Mouse (Mus musculus) neural tube, embryonic 12.5 days (tissue): ENCODE results near the gene Foxd1. TPM values are rescaled to one million over a fixed set of nuclear protein-coding genes. Genes with fewer than 3 reads are reported as not detected.
A peak's percentile ranks its signal among the peaks of the same experiment; 100 is the strongest.

Experiments used
- ATAC-seq: fragments of 200-750 bp; cut with Nextera tagmentation; 2 replicates; pipeline ENCODE4 v1.8.0; 2017; ENCODE audit warnings: low read depth, mild to moderate bottlenecking, moderate TSS enrichment, moderate library complexity; ENCODE audit not compliant: low FRiP score
- H3K27ac ChIP-seq: fragments of 300-500 bp; sonication (generic); 2 replicates; pipeline ENCODE4 v1.5.1; 2016
- H3K27me3 ChIP-seq: fragments of 300-500 bp; sonication (generic); replicated peaks from 2 replicates; pipeline ENCODE4 v1.6.1; 2016; ENCODE audit warnings: mild to moderate bottlenecking
- H3K36me3 ChIP-seq: fragments of 300-500 bp; sonication (generic); 2 replicates; pipeline ENCODE4 v1.6.1; 2016; ENCODE audit warnings: mild to moderate bottlenecking
- H3K4me1 ChIP-seq: fragments of 300-500 bp; sonication (generic); 2 replicates; pipeline ENCODE4 v1.6.1; 2016
- H3K4me2 ChIP-seq: fragments of 300-500 bp; sonication (generic); replicated peaks from 2 replicates; pipeline ENCODE4 v1.6.1; 2016; ENCODE audit warnings: mild to moderate bottlenecking
- H3K4me3 ChIP-seq: fragments of 300-500 bp; sonication (generic); 2 replicates; pipeline ENCODE4 v1.5.1; 2016
- H3K9ac ChIP-seq: fragments of 300-500 bp; sonication (generic); 2 replicates; pipeline ENCODE4 v1.6.1; 2016; ENCODE audit warnings: mild to moderate bottlenecking
- H3K9me3 ChIP-seq: fragments of 300-500 bp; sonication (generic); 2 replicates; pipeline ENCODE4 v1.6.1; 2016; ENCODE audit warnings: mild to moderate bottlenecking
- WGBS: fragments of 180-500 bp; shearing (Covaris S2); methylation state at CpG from one replicate; pipeline ENCODE4 v1.1.7; 2016; 5-methylcytosine and 5-hydroxymethylcytosine counted together
- polyA plus RNA-seq: library from polyadenylated mRNA; unstranded; fragments of >200 nt; fragmentation: Nextera tagmentation; extraction: Ambion mirVana; gene quantifications from 2 replicates; pipeline ENCODE4 v1.2.1, GENCODE M21; 2016

The Foxd1 gene
- polyA plus RNA-seq, 1 experiment from 2014 or later = 4.9 TPM

DNA sequence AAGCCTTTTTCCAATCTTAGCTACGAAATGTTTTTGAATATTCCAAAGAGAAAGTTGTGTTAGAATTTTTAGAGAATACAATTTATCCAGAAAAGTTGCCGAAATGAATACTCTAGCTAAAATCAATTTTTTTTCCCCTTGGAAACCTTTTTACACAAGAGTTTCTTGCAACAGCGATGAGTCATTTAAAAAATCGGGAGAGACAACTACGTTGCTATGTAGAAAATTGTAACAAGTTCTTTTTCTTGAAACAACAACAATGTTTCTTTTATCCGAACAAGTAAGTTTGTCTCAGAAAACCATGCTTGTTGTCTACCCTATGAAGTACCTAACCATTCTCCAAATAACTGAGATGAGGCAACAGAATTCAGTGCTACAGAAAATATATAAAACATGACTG lies 36.1 kb upstream of the Foxd1 start:
- no peaks in the 10 kb centered on the region for H3K9me3 ChIP-seq
- H3K4me2 ChIP-seq = peak overlapping the region; percentile 73; the same call in 1 of the 2 replicates
- peaks cover 13% of the 10 kb centered on the region for H3K36me3 ChIP-seq
- no peak overlapping the region for H3K9ac ChIP-seq
- H3K27me3 ChIP-seq = no peaks in the 10 kb centered on the region
- no peak overlapping the region for H3K4me3 ChIP-seq
- no peak for ATAC-seq
- H3K27ac ChIP-seq = no peak overlapping the region
- WGBS = 93% methylated on average over 6 of the region's 6 CpGs
- H3K4me1 ChIP-seq = peaks cover 12% of the 10 kb centered on the region

DNA sequence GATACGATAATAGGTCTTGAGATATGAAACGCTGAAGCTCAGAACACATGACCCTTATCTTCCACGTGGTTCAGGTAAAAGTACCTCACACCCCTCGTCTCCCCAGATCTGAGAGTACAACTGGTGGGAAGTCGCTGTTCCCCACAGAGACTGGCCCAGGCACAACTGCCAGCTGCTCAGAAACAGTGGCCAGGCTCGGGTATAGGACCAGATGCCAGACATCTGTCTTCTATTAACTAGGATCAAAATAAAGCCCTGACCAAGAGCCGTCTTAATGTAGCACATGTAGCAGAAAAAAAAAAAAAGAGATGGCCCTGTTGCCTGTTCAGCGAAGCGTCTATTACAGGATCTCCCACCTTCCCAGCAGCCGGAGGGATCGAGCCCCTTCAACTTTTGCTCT lies 29.0 kb upstream of the Foxd1 start:
- 79% methylated on average over 11 of the region's 11 CpGs for WGBS
- Histone ChIP-seq H3K27me3 (no peaks in the 10 kb centered on the region), H3K4me1 (no peaks in the 10 kb centered on the region), H3K36me3 (no peaks in the 10 kb centered on the region; the same call in 1 of the 2 replicates), H3K4me2 (no peak overlapping the region), H3K9ac (no peak overlapping the region), H3K27ac (no peak overlapping the region), H3K9me3 (no peaks in the 10 kb centered on the region), H3K4me3 (no peak overlapping the region)
- no peak for ATAC-seq

DNA sequence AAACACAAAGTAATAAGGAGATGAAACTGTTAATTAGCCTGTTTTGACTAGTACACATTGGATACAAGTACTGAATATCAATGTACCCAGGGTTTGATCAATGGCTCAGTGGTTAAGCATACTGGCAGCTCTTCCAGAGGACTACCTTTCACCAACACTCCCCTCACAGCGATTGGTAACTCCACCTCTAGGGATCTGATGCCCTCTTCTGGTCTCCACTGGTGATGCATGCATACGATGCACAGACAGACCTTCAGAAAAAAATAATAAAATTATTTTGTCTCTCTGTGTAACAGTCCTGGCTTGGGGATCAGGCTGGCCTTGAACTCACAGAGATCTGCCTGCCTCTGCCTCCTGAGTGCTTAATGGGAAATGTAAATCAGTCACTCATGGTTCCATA lies 21.9 kb upstream of the Foxd1 start:
- Histone ChIP-seq H3K4me2 (no peak overlapping the region), H3K36me3 (no peaks in the 10 kb centered on the region), H3K27me3 (no peaks in the 10 kb centered on the region), H3K27ac (no peak overlapping the region), H3K4me1 (no peaks in the 10 kb centered on the region), H3K4me3 (no peak overlapping the region), H3K9me3 (no peaks in the 10 kb centered on the region), H3K9ac (no peak overlapping the region)
- 46% methylated on average over 2 of the region's 2 CpGs for WGBS
- ATAC-seq = no peak

DNA sequence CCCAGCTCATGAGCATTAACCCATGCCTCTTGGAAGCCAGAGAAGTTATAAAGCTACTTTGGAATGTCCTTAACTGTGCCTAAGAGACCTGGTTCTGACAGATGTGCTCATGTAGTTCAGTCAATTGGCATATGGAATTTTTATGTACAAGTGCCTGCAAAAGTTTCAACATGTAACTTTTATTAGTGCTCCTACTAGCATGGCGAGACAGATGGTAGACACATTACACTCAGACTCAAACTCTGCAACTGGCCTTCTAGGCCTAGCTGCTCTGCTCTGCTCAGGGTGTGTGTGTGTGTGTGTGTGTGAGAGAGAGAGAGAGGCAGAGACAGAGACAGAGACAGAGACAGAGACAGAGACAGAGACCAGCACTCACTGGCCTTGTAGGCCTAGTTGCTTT lies 17.8 kb upstream of the Foxd1 start:
- WGBS = 76% methylated on average over 1 of the region's 1 CpGs
- Histone ChIP-seq H3K4me2 (no peak overlapping the region), H3K4me1 (no peaks in the 10 kb centered on the region), H3K4me3 (no peak overlapping the region), H3K27ac (no peak overlapping the region), H3K27me3 (no peaks in the 10 kb centered on the region), H3K9ac (no peak overlapping the region), H3K36me3 (no peaks in the 10 kb centered on the region), H3K9me3 (no peaks in the 10 kb centered on the region)
- ATAC-seq = no peak

DNA sequence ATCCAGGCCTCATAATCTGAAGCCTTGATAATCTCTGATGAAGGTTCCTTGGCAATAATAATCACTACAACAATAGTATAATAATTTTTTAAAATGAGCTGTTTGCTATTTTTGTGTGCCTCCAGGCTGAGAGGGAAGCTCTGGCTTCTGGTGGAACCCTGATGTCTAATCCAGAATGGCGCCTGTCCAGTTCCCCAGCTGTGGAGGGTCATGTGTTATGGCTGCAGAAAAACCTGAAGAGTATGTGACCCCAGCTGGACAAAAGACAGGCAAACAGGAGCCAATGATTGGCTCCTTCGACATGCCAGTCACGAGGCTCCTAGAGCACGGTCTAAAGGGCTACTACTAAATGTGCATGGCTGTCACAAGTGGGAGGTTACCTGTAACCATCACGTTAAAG lies 13.5 kb upstream of the Foxd1 start:
- WGBS = 76% methylated on average over 5 of the region's 5 CpGs
- no peak overlapping the region for H3K9ac ChIP-seq
- H3K4me3 ChIP-seq = no peak overlapping the region
- H3K27me3 ChIP-seq = 0 out of 2 replicates have a peak, but pooled peaks cover 6% of the 10 kb centered on the region
- no peak for ATAC-seq
- H3K4me2 ChIP-seq = no peak overlapping the region
- no peak overlapping the region for H3K27ac ChIP-seq
- no peaks in the 10 kb centered on the region for H3K36me3 ChIP-seq
- no peaks in the 10 kb centered on the region for H3K4me1 ChIP-seq
- no peaks in the 10 kb centered on the region for H3K9me3 ChIP-seq

DNA sequence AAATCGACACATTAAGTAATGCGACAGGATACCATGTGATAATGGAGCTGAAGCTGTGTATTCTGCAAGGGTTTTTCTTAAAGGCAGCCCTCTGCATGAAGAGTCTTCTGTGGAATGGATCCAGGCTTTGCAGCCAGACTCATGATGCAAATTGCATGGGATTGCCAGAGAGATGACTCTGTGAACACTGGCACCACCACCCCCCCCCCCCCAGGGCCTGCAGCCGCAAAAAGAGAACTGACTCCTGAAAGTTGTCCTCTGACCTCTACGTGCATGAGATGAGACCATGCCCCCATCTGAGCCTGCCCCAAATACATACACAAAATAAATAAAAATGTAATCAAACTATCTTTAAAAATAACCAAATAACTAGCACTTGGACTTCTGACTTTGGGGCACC lies 4.6 kb upstream of the Foxd1 start:
- Histone ChIP-seq H3K27me3 (peaks cover 55% of the 10 kb centered on the region), H3K9ac (no peak overlapping the region), H3K4me3 (no peak overlapping the region), H3K9me3 (no peaks in the 10 kb centered on the region), H3K27ac (no peak overlapping the region), H3K36me3 (no peaks in the 10 kb centered on the region), H3K4me2 (no peak overlapping the region), H3K4me1 (peaks cover 9% of the 10 kb centered on the region)
- WGBS = 81% methylated on average over 4 of the region's 4 CpGs
- no peak for ATAC-seq

DNA sequence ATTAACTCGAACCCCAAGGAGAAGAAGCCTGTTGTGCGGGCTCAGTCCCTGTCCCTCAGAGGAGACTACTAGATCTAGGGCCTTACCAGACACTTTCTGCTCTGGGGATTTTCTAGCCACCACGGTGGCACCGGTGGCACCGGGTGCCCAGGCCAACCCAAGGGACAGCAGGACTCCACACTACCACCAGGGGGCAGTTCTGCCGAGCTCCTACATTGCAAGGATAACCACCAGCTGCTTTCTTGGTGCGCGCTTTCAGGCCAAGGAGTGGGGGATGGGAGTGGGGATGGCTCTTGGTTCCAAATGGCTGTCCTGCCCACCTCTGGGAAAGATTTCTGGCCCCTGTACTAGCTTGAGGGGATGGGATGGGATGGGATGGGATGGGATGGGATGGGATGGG lies 2.5 kb upstream of the Foxd1 start:
- H3K4me3 ChIP-seq = no peak overlapping the region
- H3K4me1 ChIP-seq = peaks cover 21% of the 10 kb centered on the region
- H3K4me2 ChIP-seq = no peak overlapping the region
- no peak overlapping the region for H3K9ac ChIP-seq
- H3K36me3 ChIP-seq = no peaks in the 10 kb centered on the region
- no peak overlapping the region for H3K27ac ChIP-seq
- 5% methylated on average over 8 of the region's 8 CpGs for WGBS
- H3K27me3 ChIP-seq = peaks cover 63% of the 10 kb centered on the region
- no peaks in the 10 kb centered on the region for H3K9me3 ChIP-seq
- ATAC-seq = no peak

DNA sequence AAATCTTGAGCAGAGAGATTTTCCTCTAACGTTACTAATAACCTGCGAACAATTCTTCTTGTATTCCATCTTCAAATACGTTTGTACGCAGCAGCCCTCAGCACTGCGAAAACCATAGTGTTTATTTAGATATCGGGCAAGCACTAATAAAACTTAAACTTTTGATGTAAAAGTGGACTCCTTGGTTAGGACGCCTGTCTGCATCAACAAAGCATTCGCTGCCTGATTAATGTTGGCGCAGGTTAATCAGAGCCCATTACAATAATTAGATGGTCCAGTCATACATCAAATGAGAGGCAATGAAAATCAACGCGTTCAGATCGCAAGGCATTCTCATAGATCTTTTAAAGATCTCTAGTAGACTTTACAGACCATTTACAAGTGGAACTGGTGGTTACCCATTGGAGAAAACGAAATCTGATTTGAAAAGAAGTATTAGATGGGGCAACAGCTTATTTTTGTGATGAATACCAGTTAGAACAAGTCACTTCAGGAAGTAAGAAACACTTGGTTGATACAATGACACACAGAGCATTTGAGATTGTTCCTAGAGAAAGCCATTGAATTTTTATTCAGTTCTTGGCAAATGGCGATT lies 1.6 kb upstream of the Foxd1 start:
- H3K4me2 ChIP-seq = no peak overlapping the region
- H3K4me1 ChIP-seq = peaks cover 21% of the 10 kb centered on the region
- H3K36me3 ChIP-seq = no peaks in the 10 kb centered on the region
- WGBS = 8% methylated on average over 14 of the region's 14 CpGs
- H3K27ac ChIP-seq = no peak overlapping the region
- no peak overlapping the region for H3K4me3 ChIP-seq
- no peaks in the 10 kb centered on the region for H3K9me3 ChIP-seq
- no peak for ATAC-seq
- H3K9ac ChIP-seq = no peak overlapping the region
- H3K27me3 ChIP-seq = peaks cover 64% of the 10 kb centered on the region

DNA sequence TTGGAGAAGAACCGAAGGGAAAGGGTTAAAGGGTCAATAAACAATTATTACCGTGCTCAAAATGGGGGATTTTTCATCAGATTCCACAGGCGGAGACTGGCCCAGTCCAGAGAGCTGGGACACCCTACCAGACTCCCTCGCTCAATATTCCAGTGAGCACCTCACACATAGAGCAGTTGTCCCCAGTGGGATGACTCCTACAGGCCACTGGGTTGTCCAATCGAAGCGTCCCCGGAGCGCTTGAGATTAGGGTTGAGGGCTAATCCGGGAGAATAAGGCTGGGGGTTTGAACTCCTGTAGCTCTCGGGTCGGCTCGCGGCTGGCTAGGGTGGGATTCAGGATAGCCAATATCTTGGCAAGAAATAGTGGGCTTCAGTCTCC lies 343 bp upstream of the Foxd1 start:
- no peaks in the 10 kb centered on the region for H3K9me3 ChIP-seq
- peaks cover 24% of the 10 kb centered on the region for H3K4me1 ChIP-seq
- under 1% methylated on average over 13 of the region's 13 CpGs for WGBS
- H3K9ac ChIP-seq = no peak overlapping the region
- peaks cover 76% of the 10 kb centered on the region for H3K27me3 ChIP-seq
- peak; percentile 19; the same call in 1 of the 2 replicates for ATAC-seq
- H3K36me3 ChIP-seq = no peaks in the 10 kb centered on the region
- H3K4me3 ChIP-seq = peak overlapping the region; percentile 49
- peak overlapping the region; percentile 68 for H3K4me2 ChIP-seq
- no peak overlapping the region for H3K27ac ChIP-seq

DNA sequence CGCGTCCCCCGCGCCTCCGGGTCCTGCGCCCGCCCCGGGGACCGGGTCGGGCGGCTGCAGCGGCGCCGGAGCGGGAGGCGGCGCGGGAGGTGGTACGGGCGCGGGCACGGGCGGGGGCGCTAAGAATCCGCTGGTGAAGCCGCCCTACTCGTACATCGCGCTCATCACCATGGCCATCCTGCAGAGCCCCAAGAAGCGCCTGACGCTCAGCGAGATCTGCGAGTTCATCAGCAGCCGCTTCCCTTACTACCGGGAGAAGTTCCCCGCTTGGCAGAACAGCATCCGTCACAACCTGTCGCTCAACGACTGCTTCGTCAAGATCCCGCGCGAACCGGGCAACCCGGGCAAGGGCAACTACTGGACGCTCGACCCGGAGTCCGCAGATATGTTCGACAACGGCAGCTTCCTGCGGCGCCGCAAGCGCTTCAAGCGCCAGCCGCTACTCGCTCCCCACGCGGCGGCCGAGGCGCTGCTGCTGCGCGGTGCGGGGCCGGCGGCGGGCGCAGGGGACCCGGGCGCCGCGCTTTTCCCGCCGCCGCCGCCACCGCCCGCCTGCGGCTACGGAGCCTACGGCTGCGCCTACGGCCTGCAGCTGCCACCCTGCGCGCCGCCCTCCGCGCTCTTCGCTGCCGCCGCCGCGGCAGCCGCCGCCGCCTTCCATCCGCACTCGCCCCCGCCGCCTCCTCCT lies 973 bp downstream of the Foxd1 start:
- H3K27ac ChIP-seq = 0 out of 2 replicates have a peak overlapping the region, but pooled peaks have one; percentile 15
- under 1% methylated on average over 97 of the region's 102 CpGs for WGBS

DNA sequence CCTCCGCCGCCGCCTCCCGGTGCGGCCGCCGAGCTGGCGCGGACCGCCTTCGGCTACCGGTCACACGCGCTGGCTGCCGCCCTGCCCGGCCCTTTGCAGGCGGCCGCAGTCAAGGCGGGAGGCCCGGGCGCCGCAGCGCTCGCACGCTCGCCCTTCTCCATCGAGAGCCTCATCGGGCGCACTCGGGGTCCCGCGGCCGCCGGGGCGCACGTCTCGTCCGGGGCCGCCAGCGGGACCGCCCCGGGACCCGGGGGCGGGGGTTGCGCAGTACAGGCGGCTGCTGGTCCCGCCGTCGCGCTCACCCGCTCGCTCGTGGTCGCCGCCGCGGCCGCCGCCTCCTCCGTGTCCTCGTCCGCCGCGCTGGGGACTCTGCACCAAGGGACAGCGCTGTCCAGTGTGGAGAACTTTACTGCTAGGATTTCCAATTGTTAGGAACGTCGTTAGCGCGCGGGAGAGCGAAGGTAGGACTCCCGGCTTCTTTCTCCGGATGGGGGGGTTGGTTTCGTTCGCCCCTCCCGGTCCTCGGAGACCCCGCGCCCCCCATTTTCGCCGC lies 1.6 kb downstream of the Foxd1 start:
- Histone ChIP-seq H3K4me3 (peak overlapping the region; percentile 49), H3K27me3 (peaks cover 87% of the 10 kb centered on the region), H3K9ac (peak overlapping the region; percentile 69), H3K4me2 (peak overlapping the region; percentile 68), H3K36me3 (no peaks in the 10 kb centered on the region), H3K4me1 (peaks cover 24% of the 10 kb centered on the region), H3K9me3 (no peaks in the 10 kb centered on the region), H3K27ac (no peak overlapping the region)
- no peak for ATAC-seq
- under 1% methylated on average over 76 of the region's 81 CpGs for WGBS

More for the DNA sequence above, 973 bp downstream of the Foxd1 start:
- Histone ChIP-seq H3K4me3 (peak overlapping the region; percentile 49), H3K9ac (peak overlapping the region; percentile 69), H3K36me3 (no peaks in the 10 kb centered on the region), H3K4me2 (peak overlapping the region; percentile 68), H3K4me1 (peaks cover 24% of the 10 kb centered on the region), H3K9me3 (no peaks in the 10 kb centered on the region), H3K27me3 (peaks cover 86% of the 10 kb centered on the region)
- ATAC-seq = 0 out of 2 replicates have a peak, but pooled peaks have one; percentile 9

DNA sequence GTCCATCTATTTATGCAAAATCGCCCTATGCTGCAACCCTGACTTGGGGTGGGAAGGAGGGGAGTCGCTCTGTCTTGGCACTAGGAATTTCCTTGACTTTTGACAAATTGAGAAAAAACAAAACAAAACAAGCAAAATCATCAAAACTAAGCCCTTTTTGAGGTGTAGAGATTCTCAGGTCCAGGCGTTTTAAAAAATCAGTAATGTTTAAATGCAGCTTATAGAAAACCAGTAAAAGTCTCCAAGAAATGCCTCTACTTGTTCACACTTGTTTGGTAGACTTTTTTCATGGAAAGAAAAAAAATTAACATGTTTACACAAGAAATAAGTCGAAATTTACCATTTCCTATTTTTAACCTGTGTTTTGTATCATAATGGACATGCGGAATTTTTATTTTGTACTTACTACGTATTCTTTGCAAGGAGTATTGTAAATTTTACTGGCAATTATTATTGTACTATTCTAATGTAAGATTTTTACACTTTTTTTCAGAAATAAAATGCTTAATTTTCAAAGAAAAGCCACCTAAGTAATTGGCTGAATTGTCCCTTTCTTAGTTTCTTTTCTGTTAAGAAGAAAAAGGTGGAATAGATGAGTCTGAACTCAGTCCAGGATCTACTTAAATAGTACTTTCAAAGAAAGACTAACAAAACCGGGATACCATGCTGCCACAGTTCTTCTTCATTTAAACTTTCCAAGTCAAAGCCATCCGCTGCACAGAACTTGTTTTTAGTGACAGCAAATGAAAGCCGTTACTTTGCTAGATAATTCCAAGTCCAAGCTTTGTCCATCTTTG lies 2.3 kb downstream of the Foxd1 start:
- Histone ChIP-seq H3K4me3 (peak overlapping the region; percentile 49), H3K27me3 (peaks cover 87% of the 10 kb centered on the region), H3K9ac (peak overlapping the region; percentile 69; the same call in 1 of the 2 replicates), H3K4me1 (peaks cover 24% of the 10 kb centered on the region), H3K9me3 (no peaks in the 10 kb centered on the region), H3K36me3 (no peaks in the 10 kb centered on the region), H3K4me2 (peak overlapping the region; percentile 68), H3K27ac (no peak overlapping the region)
- WGBS = 2% methylated on average over 9 of the region's 9 CpGs
- no peak for ATAC-seq
